Mouse (Mus musculus): Measurements from ENCODE around the gene Fry. TPM values are rescaled to one million over a fixed set of nuclear protein-coding genes. Genes with fewer than 3 reads are reported as not detected.

Fry gene
- polyA plus RNA-seq, 1 experiment from 2014 or later, result 8.8 TPM

DNA sequence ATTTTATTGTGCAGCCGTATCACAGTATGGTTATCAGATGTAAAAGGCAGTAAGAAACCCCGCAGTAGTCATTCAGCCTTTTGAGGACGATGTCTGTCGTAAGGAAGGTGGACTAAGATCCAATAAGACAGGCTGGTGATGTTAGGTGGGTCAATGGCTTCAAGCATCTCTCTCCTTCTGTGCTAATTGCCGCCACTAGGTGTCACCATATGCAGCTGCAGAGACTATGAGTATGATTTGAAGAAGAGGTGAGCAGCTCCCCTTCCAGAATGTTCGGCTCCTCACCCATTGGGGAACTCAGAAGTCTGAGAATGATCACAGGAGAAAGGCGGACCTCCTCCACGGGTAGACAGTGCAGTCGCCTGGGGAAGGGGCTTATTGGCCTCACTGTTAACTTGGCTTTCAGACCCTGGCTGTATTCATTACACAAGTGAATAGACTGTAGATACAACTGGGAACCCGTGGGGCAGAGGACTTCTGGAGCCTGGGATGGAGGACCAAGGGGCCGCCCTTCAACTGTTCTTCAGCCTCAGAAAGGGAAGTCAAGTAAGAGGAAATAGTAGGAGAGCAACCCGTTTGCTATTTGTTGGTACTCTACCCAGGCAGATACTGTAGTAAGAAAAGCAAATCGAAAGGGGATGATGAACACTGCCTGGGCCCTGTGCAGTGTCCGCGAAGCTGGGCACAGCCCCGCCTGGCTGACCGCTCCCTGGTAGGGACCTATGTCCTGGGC lies 114.9 kb downstream of the Fry start:
- Histone ChIP-seq H3K4me3 (ENCODE audit: low read depth, low read length) (no peak overlapping the region), H3K36me3 (ENCODE audit: control insufficient read depth, insufficient read depth, low read length) (no peaks in the 10 kb centered on the region), H3K4me1 (ENCODE audit: control insufficient read depth, insufficient read depth, low read length) (no peaks in the 10 kb centered on the region), H3K9me3 (ENCODE audit: control insufficient read depth, low read length) (peaks cover 4% of the 10 kb centered on the region; the same call in 1 of the 2 replicates), H3K9ac (ENCODE audit: low read length) (no peak overlapping the region), H3K4me2 (no peak overlapping the region), H3K27ac (ENCODE audit: low read depth, low read length) (no peak overlapping the region), H3K27me3 (ENCODE audit: control insufficient read depth, insufficient read depth, low read length) (no peaks in the 10 kb centered on the region)
- peak; percentile 95 for DNase-seq (ENCODE audit: low spot score, missing footprints)
- 58% methylated on average over 17 of the region's 17 CpGs for WGBS
- peak; percentile 79 for ATAC-seq (ENCODE audit: low FRiP score)

DNA sequence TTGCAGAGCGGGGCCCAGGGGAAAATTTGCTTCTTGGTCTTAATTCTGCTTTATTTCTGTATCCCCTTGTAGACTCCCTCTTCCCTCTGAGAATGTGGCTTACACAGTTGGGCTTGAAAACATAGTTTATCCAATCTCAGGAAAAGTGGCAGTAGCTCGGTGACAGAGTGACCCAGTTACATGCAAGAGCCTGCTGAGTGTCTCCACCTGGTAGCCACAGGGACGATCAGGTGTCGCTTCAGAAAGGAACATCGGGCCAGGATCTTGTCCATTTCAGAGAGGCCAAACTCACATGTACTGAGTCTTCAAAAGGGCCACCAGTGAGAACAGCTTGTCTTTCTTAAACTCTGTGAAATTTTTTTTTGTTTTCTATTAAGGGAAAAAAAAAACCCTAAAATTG lies 117.5 kb downstream of the Fry start:
- Histone ChIP-seq H3K36me3 (ENCODE audit: control insufficient read depth, insufficient read depth, low read length) (no peaks in the 10 kb centered on the region), H3K27ac (ENCODE audit: low read depth, low read length) (no peak overlapping the region), H3K4me3 (ENCODE audit: low read depth, low read length) (no peak overlapping the region), H3K9me3 (ENCODE audit: control insufficient read depth, low read length) (no peaks in the 10 kb centered on the region), H3K27me3 (ENCODE audit: control insufficient read depth, insufficient read depth, low read length) (no peaks in the 10 kb centered on the region), H3K4me2 (no peak overlapping the region), H3K9ac (ENCODE audit: low read length) (no peak overlapping the region), H3K4me1 (ENCODE audit: control insufficient read depth, insufficient read depth, low read length) (no peaks in the 10 kb centered on the region)
- 95% methylated on average over 5 of the region's 5 CpGs for WGBS
- ATAC-seq (ENCODE audit: low FRiP score) (no peak), DNase-seq (ENCODE audit: low spot score, missing footprints) (no peak)

DNA sequence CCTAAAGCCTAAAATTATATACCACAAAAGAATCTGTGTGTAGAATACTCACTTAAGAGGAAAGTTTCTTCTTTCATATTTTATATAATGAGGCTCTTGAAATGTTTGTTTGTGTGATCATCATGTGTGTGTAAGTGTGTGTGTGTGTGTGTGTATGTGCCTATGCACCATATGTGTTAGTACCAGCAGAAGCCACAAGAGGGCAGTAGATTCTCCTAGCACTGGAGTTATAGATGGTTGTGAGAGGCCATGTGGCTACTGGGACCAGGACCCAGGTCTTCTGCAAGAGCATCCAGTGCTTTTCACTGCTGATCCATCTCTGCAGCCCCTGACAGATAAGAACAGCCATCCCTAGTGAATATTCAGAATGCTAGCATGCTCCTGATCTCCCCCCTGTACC lies 118.2 kb downstream of the Fry start:
- peak; percentile 81 for DNase-seq (ENCODE audit: low spot score, missing footprints)
- no peaks in the 10 kb centered on the region for H3K4me1 ChIP-seq (ENCODE audit: control insufficient read depth, insufficient read depth, low read length)
- no peaks in the 10 kb centered on the region for H3K9me3 ChIP-seq (ENCODE audit: control insufficient read depth, low read length)
- no peak overlapping the region for H3K9ac ChIP-seq (ENCODE audit: low read length)
- no peak for ATAC-seq (ENCODE audit: low FRiP score)
- H3K27ac ChIP-seq (ENCODE audit: low read depth, low read length), result no peak overlapping the region
- H3K4me2 ChIP-seq, result no peak overlapping the region
- no peaks in the 10 kb centered on the region for H3K36me3 ChIP-seq (ENCODE audit: control insufficient read depth, insufficient read depth, low read length)
- H3K27me3 ChIP-seq (ENCODE audit: control insufficient read depth, insufficient read depth, low read length), result no peaks in the 10 kb centered on the region
- H3K4me3 ChIP-seq (ENCODE audit: low read depth, low read length), result no peak overlapping the region

DNA sequence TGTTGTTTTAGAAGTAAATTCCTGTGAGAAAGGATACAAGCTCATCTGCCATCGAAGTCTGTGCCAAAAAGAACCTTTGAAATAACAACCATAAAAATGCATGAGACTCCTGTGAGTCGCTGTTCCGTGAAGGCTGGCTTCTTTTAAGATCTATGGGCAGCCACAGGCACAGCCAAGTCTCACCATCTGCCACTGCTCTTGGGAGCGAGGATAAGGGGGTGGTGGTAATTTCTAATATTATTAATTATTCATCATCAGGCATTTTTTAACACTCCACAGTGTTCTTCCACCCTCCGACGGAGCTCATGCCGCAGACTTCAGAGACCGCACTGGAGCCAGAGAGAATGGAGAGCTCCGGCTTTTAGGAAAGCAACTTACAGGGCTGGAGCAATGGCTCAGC lies 123.2 kb downstream of the Fry start:
- Histone ChIP-seq H3K4me3 (ENCODE audit: low read depth, low read length) (no peak overlapping the region), H3K4me2 (no peak overlapping the region), H3K9ac (ENCODE audit: low read length) (no peak overlapping the region), H3K9me3 (ENCODE audit: control insufficient read depth, low read length) (no peaks in the 10 kb centered on the region), H3K36me3 (ENCODE audit: control insufficient read depth, insufficient read depth, low read length) (no peaks in the 10 kb centered on the region), H3K27me3 (ENCODE audit: control insufficient read depth, insufficient read depth, low read length) (no peaks in the 10 kb centered on the region), H3K4me1 (ENCODE audit: control insufficient read depth, insufficient read depth, low read length) (no peaks in the 10 kb centered on the region), H3K27ac (ENCODE audit: low read depth, low read length) (no peak overlapping the region)
- DNase-seq (ENCODE audit: low spot score, missing footprints) (no peak), ATAC-seq (ENCODE audit: low FRiP score) (no peak)
- WGBS, result 87% methylated on average over 9 of the region's 9 CpGs

DNA sequence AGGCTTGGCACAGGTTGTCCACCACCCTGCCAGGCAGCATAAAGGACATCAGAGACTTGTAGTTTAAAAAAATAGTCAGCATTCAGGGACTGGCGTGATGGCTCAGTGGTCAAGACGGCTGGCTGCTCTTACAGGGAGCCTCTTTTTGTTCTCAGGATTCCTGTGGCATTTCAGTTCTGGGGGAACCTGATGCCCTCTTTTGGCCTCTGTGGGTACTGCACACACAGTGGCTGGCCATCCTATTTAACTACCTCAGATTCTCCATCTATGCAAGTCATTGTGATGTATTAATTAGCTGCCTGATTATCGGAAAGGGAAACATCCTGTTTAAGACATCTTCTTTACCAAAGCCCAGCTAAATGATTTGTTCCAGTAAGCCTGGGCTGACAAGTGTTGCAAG lies 128.3 kb downstream of the Fry start:
- Histone ChIP-seq H3K27ac (ENCODE audit: low read depth, low read length) (no peak overlapping the region), H3K4me1 (ENCODE audit: control insufficient read depth, insufficient read depth, low read length) (no peaks in the 10 kb centered on the region), H3K9me3 (ENCODE audit: control insufficient read depth, low read length) (no peaks in the 10 kb centered on the region), H3K4me3 (ENCODE audit: low read depth, low read length) (no peak overlapping the region), H3K36me3 (ENCODE audit: control insufficient read depth, insufficient read depth, low read length) (no peaks in the 10 kb centered on the region), H3K9ac (ENCODE audit: low read length) (no peak overlapping the region), H3K27me3 (ENCODE audit: control insufficient read depth, insufficient read depth, low read length) (no peaks in the 10 kb centered on the region), H3K4me2 (no peak overlapping the region)
- ATAC-seq (ENCODE audit: low FRiP score), result no peak
- WGBS, result 72% methylated on average over 3 of the region's 3 CpGs
- no peak for DNase-seq (ENCODE audit: low spot score, missing footprints)

DNA sequence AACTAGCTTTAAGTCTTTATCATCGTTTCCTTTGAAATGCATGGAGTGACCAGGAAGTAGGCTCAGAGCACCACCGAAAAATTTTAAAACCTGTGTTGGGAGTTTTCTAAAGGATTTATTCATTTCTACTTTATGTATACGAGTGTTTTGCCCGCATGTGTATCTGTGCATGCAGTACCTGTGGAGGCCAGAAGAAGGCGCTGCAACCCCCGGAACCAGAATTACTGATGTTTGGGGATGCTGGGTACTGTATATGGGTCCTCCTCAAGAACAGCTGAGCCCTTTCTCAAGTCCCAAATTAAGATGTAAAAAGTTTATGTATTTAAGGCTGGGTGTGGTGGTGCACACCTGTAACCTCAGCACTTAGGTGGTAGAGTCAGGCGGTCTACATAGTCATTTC lies 139.3 kb downstream of the Fry start:
- no peak overlapping the region for H3K4me2 ChIP-seq
- no peak overlapping the region for H3K4me3 ChIP-seq (ENCODE audit: low read depth, low read length)
- H3K9me3 ChIP-seq (ENCODE audit: control insufficient read depth, low read length), result no peaks in the 10 kb centered on the region
- H3K4me1 ChIP-seq (ENCODE audit: control insufficient read depth, insufficient read depth, low read length), result peaks cover 8% of the 10 kb centered on the region
- no peak overlapping the region for H3K27ac ChIP-seq (ENCODE audit: low read depth, low read length)
- H3K36me3 ChIP-seq (ENCODE audit: control insufficient read depth, insufficient read depth, low read length), result no peaks in the 10 kb centered on the region
- no peak for DNase-seq (ENCODE audit: low spot score, missing footprints)
- no peaks in the 10 kb centered on the region; the same call in 1 of the 2 replicates for H3K27me3 ChIP-seq (ENCODE audit: control insufficient read depth, insufficient read depth, low read length)
- H3K9ac ChIP-seq (ENCODE audit: low read length), result no peak overlapping the region
- ATAC-seq (ENCODE audit: low FRiP score), result no peak
- 80% methylated on average over 7 of the region's 7 CpGs for WGBS

DNA sequence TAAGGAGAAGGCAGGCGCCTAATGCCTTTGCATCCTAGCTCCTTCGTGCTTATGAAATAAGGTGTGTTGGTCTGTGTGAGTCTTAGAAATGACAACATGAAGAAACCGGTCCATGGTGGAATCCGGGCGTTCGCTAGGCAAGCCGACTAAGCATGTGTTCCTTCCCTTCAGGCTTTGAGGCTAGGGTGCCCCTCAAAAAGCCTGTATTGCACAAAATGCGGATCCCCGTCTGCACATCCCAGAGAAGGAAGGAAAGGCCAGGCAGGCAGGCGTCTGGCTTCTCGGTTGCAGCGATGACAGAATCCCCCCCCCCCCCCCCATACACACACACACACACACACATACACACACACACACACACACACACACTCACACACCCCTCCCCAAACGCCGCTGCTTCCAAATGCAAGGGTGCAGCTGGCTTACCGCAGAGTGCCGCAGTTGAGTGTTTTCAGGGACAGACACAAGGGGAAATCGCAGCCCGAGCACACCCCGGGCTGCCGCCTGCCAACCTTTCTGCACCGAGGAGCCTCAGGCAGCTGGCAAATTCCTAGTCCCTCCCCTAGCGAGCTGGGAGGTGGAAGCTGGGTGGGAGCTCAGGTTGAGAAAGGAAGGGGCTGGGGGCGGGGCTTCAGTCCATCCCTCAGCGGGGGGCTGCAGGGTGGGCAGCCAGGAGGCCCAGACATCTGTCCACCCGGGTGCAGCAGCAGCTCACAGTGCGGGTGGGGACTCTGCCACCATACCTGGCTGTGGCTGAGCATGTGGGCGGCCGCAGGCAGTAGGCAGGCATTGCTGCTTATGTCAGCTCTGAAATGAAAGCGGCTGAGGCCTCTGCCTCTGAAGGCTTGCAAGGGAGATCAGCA lies 141.0 kb downstream of the Fry start:
- Histone ChIP-seq H3K9me3 (ENCODE audit: control insufficient read depth, low read length) (no peaks in the 10 kb centered on the region), H3K4me3 (ENCODE audit: low read depth, low read length) (peak overlapping the region; percentile 36), H3K9ac (ENCODE audit: low read length) (peak overlapping the region; percentile 57), H3K27me3 (ENCODE audit: control insufficient read depth, insufficient read depth, low read length) (no peaks in the 10 kb centered on the region; the same call in 1 of the 2 replicates), H3K27ac (ENCODE audit: low read depth, low read length) (no peak overlapping the region; the same call in 1 of the 2 replicates), H3K4me2 (peak overlapping the region; percentile 76), H3K36me3 (ENCODE audit: control insufficient read depth, insufficient read depth, low read length) (no peaks in the 10 kb centered on the region), H3K4me1 (ENCODE audit: control insufficient read depth, insufficient read depth, low read length) (peaks cover 8% of the 10 kb centered on the region)
- DNase-seq (ENCODE audit: low spot score, missing footprints), result peak; percentile 93
- peak; percentile 87 for ATAC-seq (ENCODE audit: low FRiP score)
- 1% methylated on average over 26 of the region's 29 CpGs for WGBS

DNA sequence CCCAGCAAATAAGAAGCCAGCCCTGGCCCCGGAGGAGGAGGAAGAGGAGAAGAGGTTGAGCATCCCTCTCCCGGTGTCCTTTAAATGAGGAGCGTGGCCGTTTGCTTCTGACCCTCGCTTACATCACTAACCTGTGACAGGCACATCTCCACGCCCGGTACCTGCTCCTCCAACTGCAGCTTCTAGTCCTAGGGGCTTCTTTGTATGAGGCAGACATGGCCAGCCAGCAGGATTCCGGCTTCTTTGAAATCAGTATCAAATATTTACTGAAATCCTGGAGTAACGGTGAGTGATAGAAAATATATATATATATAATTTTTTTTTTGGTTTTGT lies 141.6 kb downstream of the Fry start:
- Histone ChIP-seq H3K27ac (ENCODE audit: low read depth, low read length) (no peak overlapping the region; the same call in 1 of the 2 replicates), H3K9ac (ENCODE audit: low read length) (peak overlapping the region; percentile 57), H3K9me3 (ENCODE audit: control insufficient read depth, low read length) (no peaks in the 10 kb centered on the region), H3K4me1 (ENCODE audit: control insufficient read depth, insufficient read depth, low read length) (peaks cover 8% of the 10 kb centered on the region), H3K4me3 (ENCODE audit: low read depth, low read length) (peak overlapping the region; percentile 36), H3K36me3 (ENCODE audit: control insufficient read depth, insufficient read depth, low read length) (no peaks in the 10 kb centered on the region), H3K4me2 (peak overlapping the region; percentile 76), H3K27me3 (ENCODE audit: control insufficient read depth, insufficient read depth, low read length) (no peaks in the 10 kb centered on the region; the same call in 1 of the 2 replicates)
- 27% methylated on average over 9 of the region's 9 CpGs for WGBS
- ATAC-seq (ENCODE audit: low FRiP score), result no peak; the same call in 1 of the 2 replicates
- no peak for DNase-seq (ENCODE audit: low spot score, missing footprints)

DNA sequence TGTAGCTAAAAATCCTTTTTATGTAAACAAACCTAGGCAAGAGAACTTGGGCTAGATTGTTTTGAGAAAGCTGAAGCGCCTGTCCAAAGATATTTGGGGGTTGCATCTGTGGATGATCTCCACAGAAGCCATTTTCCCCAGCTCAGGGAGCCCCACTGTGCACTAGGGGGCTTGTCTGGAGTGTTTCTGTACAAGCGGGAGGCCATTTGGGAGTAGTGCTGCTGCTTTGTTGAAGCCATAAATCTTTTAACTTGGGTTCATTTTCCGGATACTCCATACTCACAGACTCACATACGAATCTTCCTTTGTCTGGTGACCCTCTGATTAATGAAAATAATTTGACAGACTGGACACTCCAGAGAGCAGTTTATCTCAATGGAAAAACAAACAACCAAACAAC lies 142.9 kb downstream of the Fry start:
- no peaks in the 10 kb centered on the region; the same call in 1 of the 2 replicates for H3K27me3 ChIP-seq (ENCODE audit: control insufficient read depth, insufficient read depth, low read length)
- H3K9ac ChIP-seq (ENCODE audit: low read length), result no peak overlapping the region
- DNase-seq (ENCODE audit: low spot score, missing footprints), result no peak
- no peak overlapping the region for H3K4me2 ChIP-seq
- H3K36me3 ChIP-seq (ENCODE audit: control insufficient read depth, insufficient read depth, low read length), result no peaks in the 10 kb centered on the region
- H3K9me3 ChIP-seq (ENCODE audit: control insufficient read depth, low read length), result no peaks in the 10 kb centered on the region
- ATAC-seq (ENCODE audit: low FRiP score), result no peak
- H3K27ac ChIP-seq (ENCODE audit: low read depth, low read length), result no peak overlapping the region
- H3K4me1 ChIP-seq (ENCODE audit: control insufficient read depth, insufficient read depth, low read length), result peaks cover 8% of the 10 kb centered on the region
- H3K4me3 ChIP-seq (ENCODE audit: low read depth, low read length), result no peak overlapping the region
- WGBS, result 74% methylated on average over 4 of the region's 4 CpGs

Data from midbrain, embryonic 11.5 days (tissue).